Mouse (Mus musculus) cerebral cortex, adult 2 months (tissue): Measurements from ENCODE around the gene Trappc13.

Source experiments
- WGBS: fragments of 180-500 bp; shearing (Covaris S2); methylation state at CpG from one replicate; pipeline ENCODE4 v1.1.7; 2018; 5-methylcytosine and 5-hydroxymethylcytosine counted together

The Trappc13 gene

DNA sequence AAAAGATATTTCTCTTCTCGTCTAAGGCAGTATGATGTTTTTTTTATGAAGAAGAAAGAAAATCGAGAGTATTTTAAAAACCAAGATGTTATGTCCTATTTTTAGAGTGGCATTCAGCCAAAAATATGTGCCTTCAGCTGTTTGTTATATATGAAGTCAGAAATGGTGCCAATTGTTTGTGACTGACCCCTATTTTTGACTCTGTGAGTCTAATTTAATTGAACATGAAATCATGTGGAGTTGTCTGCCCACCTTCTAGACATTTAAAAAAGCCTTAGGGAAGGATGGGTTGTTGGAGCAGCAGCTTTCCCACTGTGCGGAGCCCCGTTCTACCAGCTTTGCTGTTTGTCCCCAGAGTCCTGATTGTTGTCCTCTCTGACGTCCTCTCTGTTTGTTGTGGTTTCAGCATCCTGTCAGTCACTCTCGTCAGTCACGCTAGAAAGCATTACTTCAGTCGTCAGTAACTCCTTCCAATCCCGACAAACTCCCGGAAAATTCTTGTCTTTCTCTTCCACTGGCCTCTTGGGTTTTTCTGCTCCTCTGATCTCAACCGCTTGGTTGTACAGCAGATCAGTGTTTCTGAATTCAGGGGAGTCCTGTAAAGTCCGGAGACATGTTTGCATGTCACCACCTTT lies 65.9 kb downstream of the Trappc13 start:
- 27% methylated on average over 12 of the region's 12 CpGs for WGBS

DNA sequence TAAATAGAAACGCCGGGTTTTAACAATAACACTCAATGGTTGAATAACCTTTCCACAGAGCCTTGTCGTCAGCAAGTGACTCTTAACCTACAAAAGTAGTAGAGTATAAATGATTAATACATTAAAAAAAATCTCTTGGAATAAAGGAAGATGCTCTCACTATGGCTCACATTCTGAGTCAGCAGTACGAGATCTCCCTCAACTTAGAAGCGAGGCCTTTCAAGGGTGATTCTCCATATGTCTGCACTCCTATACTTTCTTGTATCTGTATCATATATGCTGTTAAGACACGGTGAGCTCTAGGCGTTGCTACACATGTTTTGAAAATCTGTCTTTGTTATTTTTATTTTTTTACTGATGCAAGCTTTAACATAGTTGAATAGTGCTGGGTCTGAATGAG lies 67.7 kb downstream of the Trappc13 start:
- WGBS, result 23% methylated on average over 7 of the region's 7 CpGs

DNA sequence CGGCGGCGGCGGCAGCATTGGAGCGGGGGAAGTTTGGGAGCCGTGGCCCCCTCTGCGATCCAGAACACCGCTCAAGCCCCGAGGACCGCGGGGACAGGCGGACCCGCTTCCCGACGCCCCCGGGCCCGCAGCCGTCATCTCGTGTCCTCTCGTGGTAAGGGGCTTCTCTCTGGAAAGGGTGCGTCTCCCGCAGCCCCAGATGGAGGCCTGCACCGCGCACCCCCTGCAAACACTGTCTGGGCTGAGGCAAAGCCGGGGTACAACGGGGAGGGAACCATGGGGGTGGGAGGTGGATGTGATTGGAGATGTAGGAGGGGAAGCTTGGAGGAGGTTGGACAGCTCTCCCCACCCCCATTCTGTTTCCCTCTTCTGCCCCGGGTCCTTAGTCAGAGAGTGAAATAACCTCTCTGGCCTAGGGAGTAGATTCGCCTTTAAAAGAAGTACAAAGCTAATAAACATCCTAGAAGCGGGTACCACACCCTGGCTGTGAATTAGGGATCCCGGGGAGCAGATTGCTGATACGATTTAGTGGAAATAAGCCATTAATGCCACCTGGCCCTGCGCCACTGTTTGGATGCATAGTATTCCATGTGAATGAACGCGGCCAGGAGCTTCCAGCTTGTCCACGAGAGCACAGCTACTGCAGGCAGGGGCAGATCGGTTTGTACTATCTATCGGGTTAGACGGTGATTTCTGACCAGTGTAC lies 68.3 kb downstream of the Trappc13 start:
- under 1% methylated on average over 38 of the region's 38 CpGs for WGBS

DNA sequence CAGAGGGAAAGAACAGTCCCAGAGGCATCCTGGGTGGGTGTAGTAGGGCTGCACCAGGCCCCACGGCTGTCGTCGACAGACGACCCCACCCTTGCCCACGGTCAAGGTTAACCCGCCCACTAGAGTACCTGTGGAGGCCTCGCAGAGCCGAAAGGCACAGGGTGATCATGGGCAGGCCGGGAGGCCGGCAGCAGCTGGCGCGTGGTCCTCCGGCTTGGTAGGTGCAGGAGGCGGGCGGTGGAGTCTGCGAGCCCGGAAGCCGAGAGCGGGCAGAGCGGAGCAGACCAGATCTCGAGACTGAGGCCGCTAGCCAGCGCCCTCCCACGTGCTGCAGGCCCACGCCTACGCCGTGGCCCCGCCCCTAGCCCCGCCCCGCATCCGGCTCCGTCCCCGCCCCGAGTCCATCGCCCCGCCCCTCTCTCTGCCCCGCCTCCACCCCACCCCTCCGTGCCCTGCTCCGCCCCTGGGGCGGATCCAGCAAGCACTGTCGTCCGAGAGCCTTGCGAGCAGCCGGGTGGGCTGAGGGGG lies 68.9 kb downstream of the Trappc13 start, which contains the start of the genes Nln and Sgtb:
TSS of gene Nln (minus strand) at position 327 of the 528 bp plus-strand sequence.
TSS of gene Sgtb (plus strand) at position 454 of the 528 bp plus-strand sequence.
- 2% methylated on average over 30 of the region's 44 CpGs for WGBS

DNA sequence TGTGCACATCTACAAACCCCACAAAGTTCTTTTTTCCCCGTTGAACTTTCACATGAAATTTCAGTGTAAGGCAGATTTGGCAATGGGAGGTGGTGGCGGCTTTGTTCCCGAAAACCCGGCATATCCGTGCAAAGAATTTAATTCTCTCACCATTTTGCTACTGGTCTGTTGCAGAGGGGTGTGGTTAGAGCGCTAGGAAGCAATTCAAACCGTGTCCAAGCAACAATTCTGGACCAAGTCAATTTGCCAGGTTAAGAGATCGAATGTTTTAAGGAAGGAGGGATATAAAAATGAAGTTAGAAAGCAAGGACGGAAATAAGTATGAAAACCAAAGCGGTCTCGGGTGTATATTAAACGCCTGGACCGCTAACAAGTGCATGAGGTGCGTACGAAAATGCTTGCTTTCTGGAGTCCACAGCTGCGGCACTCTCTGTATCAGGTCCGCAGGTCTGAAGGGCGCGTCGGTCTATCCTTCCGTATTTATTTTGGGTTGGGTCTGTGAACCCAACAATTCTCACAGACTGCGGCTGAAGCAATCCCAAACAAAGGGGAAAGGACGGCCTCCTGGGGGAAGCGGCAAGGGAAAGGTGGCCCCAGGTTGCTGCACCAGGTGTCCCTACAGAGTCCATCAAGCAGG lies 69.5 kb downstream of the Trappc13 start:
- under 1% methylated on average over 24 of the region's 24 CpGs for WGBS

DNA sequence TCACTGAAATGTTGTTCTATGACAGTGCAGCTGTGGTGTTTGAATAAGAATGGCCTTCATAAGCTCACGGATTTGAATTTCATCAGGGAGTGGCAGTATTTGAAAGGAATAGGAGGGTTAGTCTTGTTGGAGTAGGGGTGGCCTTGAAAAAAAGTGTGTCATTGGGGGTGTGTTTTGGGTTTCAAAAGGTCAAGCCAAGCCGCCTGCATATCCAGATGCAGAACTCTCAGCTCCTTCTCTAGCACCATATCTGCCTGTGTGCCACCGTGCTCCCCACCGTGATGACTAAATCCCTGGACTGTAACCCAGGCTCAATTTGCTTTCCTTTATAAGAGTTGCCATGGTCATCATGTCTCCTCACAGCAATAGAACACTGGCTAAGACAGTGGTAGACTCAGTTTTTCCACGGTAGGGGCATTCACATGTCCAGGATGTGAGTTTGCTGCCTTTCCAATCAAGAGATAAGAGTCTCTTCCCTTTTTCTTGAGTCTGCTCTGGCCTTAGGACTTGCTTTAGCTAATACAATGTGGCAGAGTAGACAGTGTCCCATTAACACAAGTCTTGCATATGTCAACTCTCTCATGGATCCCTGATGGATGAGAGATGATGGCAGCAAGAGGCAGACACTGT lies 76.5 kb downstream of the Trappc13 start:
- WGBS, result 90% methylated on average over 5 of the region's 5 CpGs

DNA sequence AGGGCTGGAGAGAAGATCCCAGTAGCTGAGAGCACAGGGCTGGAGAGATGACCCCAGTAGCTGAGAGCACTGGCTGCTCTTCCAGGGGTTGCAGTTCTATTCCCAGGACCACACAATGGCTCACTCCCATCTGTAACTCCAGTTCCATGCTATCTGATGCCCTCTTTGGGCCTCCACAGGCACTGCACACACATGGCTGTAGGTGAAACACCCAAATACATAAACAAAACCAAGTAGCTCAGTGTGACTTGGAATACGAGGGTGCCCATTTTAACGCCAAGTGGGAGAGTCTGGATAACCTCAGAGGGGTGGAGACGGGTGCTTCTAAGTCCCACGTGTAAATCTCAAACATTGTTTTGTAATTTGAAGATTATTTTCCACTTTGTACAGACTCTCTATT lies 77.9 kb downstream of the Trappc13 start:
- 90% methylated on average over 4 of the region's 4 CpGs for WGBS

DNA sequence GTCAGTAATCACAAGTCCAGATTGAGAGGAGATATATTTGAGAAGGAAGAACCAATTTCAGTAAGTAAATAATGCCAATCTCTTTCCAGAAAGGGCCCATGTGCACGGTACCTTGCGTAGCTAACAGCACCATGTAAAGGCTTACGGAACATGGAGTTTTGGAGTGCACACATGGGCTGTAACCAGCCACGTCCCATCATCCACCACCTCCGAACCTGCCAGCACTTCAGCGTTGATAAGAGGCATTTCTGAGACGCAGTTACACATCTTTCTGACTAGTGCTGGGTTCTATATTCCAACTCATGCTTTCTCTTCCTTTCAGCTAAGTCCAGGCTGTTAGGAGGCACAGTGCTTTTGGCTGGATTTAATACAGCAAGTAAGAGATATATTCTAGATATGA lies 81.1 kb downstream of the Trappc13 start:
- WGBS, result 94% methylated on average over 7 of the region's 7 CpGs

DNA sequence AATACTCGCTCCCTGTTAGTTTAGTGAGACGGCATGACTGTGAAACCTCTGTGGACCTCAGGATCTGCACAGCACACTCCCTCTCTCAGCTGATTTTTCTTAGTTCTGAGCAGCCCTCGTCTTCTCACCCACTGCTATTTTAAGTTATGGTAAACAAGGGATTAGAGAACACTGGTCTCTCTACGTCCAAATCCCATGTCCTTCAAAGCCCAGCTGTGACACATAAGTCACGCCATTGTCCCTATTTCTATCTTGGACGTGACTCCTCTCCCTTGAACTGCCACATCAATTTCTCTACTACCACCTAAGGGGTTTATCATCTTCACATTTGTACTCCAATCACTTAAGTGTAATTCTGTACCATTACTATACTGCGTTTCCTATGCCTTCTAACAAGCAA lies 82.3 kb downstream of the Trappc13 start:
- WGBS, result 63% methylated on average over 7 of the region's 7 CpGs

DNA sequence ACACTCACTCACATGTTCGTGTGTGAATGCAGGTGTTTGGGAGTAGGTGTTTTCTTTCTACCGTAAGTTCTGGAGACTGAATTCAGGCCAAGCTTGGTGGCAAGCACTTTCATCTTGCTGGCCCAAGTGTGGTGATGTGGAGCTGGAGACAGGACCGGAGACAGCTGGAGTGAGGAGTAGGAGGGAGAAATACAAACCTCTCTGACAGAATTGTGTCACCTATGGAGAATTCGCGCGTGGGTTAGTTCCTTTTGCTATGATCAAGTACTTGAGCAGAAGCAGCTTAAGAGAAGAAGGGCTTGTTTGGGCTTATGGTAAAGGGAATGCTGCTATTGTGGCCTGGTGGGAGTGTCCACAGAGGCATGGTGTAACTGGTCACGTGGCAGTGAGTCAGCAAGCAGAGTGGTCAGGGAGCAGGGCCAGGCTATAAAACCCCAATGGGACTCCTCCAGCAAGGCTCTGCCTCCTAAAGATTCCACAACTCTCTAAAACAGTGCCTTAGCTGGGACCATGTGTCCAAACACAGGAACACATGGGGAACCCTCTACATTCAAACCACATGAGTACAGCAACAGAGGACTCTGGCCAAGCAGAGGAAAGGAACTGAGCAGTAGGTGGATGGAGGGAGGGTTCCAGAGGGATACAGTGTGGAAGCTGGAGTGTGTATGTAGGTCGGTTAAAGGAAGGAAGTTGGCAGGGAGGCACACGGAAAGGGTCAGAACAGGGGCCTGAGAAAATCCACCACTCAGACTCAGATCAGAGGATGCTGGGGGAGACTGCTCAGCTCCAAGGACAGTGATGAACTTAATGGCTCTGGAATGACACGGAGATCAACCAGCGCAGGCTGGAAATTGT lies 83.5 kb downstream of the Trappc13 start:
- WGBS, result 54% methylated on average over 11 of the region's 11 CpGs
